Mouse (Mus musculus) cerebellum, adult (tissue): ENCODE results near the gene Stau1.
A peak's percentile ranks its signal among the peaks of the same experiment; 100 is the strongest.
"Not testable (repeated sequence)": the region's sequence is repeated elsewhere in the genome, so short reads cannot be mapped to it uniquely, and the experiment has no call there.

Experiments
- ATAC-seq: cut with Nextera tagmentation; 2 replicates; pipeline ENCODE4 v1.9.2; 2017; ENCODE audit warnings: mild to moderate bottlenecking, moderate library complexity, mixed read lengths; ENCODE audit not compliant: insufficient number of reproducible peaks, low FRiP score, low TSS enrichment

Gene Stau1

DNA sequence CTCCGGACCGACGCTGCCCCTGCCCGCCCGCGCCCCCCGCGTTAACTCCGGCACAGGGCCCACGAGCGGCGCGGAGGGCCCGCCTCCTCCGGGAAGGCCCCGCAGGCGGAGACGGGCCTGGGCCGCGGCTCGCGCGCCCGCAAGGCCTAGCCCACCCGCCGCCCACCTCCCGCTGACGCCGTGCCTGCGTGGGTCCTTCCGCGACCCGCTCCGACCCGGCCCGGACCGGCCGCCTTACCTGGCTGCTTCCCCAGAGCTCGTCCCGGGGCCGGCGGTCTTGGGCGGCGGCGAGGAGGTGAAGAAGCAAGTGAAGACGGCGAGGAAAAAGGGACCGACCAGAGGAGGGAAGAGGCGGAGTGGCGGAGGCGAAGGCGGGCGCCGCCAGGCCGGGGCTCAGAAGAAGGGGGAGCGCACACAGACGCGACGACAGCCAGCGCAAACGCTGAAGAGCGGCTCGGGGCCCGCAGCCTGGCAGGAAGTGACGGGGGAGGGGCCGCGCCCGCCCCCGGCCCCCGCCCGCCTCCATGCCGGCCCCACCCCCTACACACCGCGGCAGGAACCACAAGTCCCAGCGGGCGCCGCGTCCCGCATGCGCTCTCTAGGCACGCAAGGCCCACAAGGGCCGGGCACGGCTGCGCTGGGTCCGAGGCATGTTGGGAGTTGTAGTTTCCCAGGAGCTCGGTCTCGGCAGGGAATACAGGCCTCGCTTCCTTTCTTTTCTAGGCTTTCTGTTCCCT lies at the start of gene Stau1:
TSS of gene Stau1 (minus strand) at position 504 of the 737 bp plus-strand sequence.
- ATAC-seq: peak; percentile 99

GRCm38 (mm10) chr2:167043400-167044121 lies 47.5 kb upstream of the Stau1 start:
- no peak for ATAC-seq

DNA sequence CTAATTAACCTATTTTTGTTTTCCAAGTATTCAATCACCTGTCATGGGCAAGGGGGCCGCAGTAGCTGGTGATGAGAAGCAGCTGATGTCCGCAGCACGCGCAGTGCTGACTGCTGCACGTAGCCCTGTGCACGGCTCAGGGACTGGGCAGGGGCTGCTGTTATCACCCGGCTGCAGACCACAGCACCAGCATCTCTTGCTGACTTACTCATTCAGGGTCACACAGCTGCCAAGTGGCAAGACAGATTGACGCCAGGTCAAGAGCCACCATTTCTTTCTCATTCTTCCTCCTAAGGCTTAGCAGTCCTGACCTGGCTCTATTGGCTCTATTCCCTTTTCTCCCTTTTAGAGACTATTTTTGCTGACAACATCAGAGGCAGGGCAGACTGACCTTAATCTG lies 43.3 kb upstream of the Stau1 start:
- ATAC-seq: no peak

DNA sequence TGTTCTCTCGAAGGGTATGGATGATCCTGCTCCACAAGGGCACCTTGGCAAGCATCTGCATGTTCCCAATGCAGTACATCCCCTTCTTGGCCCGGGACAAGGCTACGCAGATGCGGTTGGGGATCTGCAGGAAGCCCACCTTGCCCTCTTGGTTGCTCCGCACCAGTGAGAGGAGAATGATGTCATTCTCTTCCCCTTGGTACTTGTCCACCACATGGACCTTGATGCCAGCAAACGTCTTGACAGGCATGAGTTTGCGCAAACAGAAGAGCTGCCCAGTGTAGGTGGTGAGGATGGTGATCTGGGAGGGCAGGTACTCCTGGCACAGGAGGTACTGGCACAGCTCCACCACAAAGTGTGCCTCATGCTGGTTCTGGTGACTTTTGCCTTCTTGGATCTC lies 42.6 kb upstream of the Stau1 start:
- ATAC-seq: no peak

GRCm38 (mm10) chr2:167038297-167038696 lies 42.2 kb upstream of the Stau1 start:
- ATAC-seq: no peak

DNA sequence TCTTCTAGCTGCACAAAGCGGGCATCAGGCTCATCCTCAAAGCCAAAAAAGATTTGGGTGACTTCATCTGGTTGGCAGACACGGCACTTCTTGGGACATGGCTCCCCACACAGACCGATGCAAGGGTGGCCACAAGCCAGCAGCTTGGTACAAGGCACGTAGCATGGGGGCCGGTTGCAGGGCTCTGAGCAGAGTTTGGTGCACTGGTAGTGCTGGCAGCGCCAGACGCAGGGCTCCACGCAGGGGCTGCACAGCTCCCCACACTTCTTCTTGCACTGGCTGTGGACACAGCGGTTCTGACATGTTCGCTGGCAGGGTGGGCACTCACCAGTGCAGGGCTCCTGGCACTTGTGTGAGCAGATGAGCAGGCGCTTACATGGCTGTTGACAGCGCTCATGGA lies 41.6 kb upstream of the Stau1 start:
- no peak for ATAC-seq

DNA sequence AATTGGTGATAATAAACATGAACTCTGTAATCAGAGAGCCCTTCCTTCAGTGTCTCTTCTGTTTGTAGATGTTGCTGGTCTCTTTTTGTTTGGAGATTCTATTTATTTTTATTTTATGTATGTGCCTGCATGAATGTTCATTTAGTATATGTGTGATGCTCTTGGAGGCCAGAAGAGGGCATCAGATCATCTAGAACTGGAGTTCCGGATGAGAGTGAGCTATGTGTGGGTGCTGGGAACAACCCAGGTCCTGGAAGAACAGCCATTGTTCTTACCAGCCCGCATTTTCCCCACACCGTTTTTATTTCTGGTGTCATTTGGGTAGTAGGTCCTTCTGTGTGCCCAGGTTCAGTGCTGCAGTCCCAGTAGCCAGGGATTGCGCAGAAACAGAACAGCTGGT lies 34.4 kb upstream of the Stau1 start:
- no peak for ATAC-seq

DNA sequence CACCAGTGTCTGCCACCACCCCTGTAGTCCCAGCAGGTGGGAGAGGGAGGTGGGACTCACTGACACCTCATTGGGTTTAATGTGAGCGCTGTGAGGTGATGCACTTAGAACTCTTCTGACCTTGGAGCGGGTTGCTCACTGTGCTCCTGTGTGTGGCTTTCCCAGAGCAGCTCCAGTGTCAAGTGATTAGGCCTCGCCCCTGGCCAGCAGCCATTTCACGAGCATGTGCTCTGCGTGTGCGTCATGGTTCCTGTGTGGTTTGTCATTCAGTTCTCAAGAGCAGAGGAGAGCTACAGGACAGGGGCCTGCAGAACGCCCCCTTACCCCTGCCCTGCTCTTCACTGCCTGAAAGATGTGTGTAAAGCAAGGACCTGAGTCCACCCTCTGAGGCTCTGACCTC lies 32.5 kb upstream of the Stau1 start:
- ATAC-seq: no peak

DNA sequence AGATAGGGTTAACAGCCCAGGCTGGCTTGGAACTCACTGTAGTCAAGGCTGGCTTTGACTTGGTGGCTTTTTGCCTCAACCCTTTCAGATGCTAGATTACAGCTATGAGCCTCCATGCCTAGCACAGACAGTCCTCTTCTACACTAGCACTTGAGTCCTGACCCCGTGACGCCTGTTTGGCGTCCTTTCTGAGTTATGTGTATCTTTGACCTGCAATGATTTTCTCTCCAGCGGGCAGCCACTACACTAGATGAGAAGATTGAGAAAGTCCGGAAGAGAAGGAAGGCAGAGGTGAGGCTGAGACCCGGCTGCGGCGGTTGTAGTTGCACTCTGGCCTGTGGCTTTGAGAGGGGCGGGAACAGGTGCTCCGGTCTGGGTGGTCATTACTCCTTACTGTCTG lies 23.3 kb upstream of the Stau1 start:
- ATAC-seq: no peak

- ATAC-seq: no peak
Observed at GRCm38 (mm10) chr2:167015382-167015718, 19.3 kb upstream of the Stau1 start.

DNA sequence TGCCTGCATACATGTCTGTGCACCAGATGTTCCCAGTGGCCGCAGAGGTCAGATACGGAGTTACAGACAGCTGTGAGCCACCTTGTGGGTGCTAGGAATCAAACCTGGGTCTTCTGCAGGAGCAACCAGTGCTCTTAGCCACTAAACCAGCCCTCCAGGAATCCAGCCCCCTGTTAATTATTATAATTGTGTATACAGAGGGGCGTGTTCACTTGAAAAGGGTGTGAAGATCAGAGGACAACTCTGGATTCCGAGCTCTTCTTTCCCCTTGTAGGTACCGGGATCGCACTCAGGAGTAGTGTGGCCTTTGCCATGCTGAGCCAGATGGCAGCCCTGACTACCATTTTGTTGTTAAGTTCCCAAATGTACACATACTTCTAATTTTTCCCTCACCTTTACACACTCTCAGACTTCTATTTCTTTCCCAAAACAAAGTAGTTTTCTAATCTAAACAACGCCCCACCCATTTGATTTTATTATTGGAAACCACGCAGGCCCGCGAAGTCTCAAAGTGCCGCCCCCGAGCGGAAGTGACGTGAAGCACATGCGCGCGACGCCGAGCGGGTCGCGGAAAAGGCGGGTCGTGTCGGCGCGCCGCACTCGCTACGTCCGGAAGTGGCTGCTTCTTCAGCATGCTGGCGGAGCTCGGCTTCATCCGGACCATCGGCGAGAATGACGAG lies 18.7 kb upstream of the Stau1 start, which contains the start of gene Ddx27:
TSS of gene Ddx27 (plus strand) at position 492 of the 680 bp plus-strand sequence.
- ATAC-seq: peak; percentile 89

GRCm38 (mm10) chr2:167010546-167010945 lies 14.4 kb upstream of the Stau1 start:
- no peak for ATAC-seq

- ATAC-seq: no peak
Observed at GRCm38 (mm10) chr2:167009483-167009882, 13.4 kb upstream of the Stau1 start.

GRCm38 (mm10) chr2:167007565-167007964 lies 11.5 kb upstream of the Stau1 start:
- not testable (repeated sequence) for ATAC-seq

- peak; percentile 66; the same call in 1 of the 2 replicates for ATAC-seq
Observed at GRCm38 (mm10) chr2:167007001-167007491, 10.9 kb upstream of the Stau1 start.

- no peak for ATAC-seq
Observed at GRCm38 (mm10) chr2:167006355-167006754, 10.3 kb upstream of the Stau1 start.

DNA sequence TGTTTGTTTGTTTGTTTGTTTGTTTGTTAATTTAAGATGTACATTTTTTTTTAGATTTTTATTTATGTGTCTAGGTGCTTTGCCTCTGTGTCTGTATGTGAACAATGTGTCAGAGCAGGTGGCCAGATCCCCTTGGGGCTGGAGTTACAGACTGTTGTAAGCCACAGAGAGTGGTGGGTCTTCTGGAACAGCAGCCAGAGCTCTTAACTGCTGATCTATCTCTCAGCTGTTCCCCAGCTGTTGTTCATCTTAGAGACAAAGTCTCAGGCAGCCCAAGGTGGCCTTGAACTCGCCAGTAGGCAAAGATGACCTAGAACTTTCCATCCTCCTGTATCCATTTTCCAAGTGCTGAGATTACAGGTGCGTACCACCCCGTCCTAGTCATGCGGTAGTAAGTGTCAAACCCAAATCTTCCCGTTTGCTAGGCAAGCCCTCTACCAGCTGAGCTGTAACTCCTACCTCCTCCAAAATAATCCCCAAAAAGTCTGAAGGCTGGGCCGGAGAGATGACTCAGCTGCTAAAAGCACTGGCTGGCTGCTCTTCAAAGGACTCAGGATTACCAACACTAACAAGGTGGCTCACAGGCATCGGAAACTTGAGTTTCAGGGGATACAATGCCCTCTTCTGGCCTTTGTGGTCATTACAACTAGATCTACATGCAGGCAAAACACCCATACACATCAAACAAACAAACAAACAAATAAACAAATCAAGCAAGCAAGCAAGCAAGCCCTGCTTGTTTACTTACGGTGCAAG lies 8.2 kb upstream of the Stau1 start:
- peak; percentile 64; the same call in 1 of the 2 replicates for ATAC-seq

- ATAC-seq: no peak
Observed at GRCm38 (mm10) chr2:167001486-167001885, 5.4 kb upstream of the Stau1 start.

GRCm38 (mm10) chr2:166996533-166996894 lies 415 bp upstream of the Stau1 start:
- ATAC-seq: peak; percentile 32; the same call in 1 of the 2 replicates

GRCm38 (mm10) chr2:166995021-166995795 lies 891 bp downstream of the Stau1 start:
- no peak for ATAC-seq
